Mouse (Mus musculus): Measurements from ENCODE around the gene Fam110a.

- no peak for TF ChIP-seq CTCF (IDR thresholded peaks at IDR 0.05; ENCODE audit: low read depth)
- TF ChIP-seq EP300 (IDR thresholded peaks at IDR 0.05; ENCODE audit: low read depth), result no peak
These were observed 18.5 kb downstream of the Fam110a start for GRCm38 (mm10) chr2:151961284-151962196.

Measured in heart, postnatal 0 days (tissue).